Mouse (Mus musculus): ENCODE data around the gene Fancg. TPM values are rescaled to one million over a fixed set of nuclear protein-coding genes. Genes with fewer than 3 reads are reported as not detected.

Fancg gene
- polyA plus RNA-seq, 1 experiment from 2014 or later, result 5.2 TPM

GRCm38 (mm10) chr4:42957306-42957705, 53.0 kb downstream of the Fancg start:
- no peak for TF ChIP-seq CTCF (IDR thresholded peaks at IDR 0.05; ENCODE audit: low read depth)
- H3K9me3 ChIP-seq (ENCODE audit: control insufficient read depth), result no peaks in the 10 kb centered on the region
- no peak for ATAC-seq
- no peak overlapping the region for H3K4me2 ChIP-seq (replicated peaks; ENCODE audit: low read depth)
- H3K27ac ChIP-seq (ENCODE audit: low read depth, low read length), result no peak overlapping the region
- H3K36me3 ChIP-seq (ENCODE audit: control insufficient read depth, insufficient read depth), result peaks cover 21% of the 10 kb centered on the region
- no peaks in the 10 kb centered on the region for H3K4me1 ChIP-seq (replicated peaks; ENCODE audit: control insufficient read depth, insufficient read depth, low read length)
- WGBS, result 63% methylated on average over 11 of the region's 11 CpGs
- H3K9ac ChIP-seq (ENCODE audit: low read depth, low read length), result no peak overlapping the region
- no peak overlapping the region for H3K4me3 ChIP-seq (ENCODE audit: low read depth, low read length)
- H3K27me3 ChIP-seq (replicated peaks; ENCODE audit: control insufficient read depth, insufficient read depth, low read length), result no peaks in the 10 kb centered on the region

DNA sequence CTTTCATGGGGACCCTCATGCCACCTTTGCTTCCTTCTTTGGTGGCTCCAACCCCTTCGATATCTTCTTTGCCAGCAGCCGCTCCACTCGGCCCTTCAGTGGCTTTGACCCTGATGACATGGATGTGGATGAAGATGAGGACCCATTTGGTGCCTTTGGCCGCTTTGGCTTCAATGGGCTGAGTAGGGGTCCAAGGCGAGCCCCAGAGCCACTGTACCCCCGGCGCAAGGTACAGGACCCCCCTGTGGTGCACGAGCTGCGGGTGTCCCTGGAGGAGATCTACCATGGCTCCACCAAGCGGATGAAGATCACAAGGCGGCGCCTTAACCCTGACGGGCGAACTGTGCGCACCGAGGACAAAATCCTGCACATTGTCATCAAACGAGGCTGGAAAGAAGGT, 53.7 kb downstream of the Fancg start:
- Histone ChIP-seq H3K4me3 (ENCODE audit: low read depth, low read length) (no peak overlapping the region), H3K4me1 (replicated peaks; ENCODE audit: control insufficient read depth, insufficient read depth, low read length) (0 out of 2 replicates have a peak, but pooled peaks cover under 1% of the 10 kb centered on the region), H3K27ac (ENCODE audit: low read depth, low read length) (no peak overlapping the region), H3K9me3 (ENCODE audit: control insufficient read depth) (no peaks in the 10 kb centered on the region), H3K36me3 (ENCODE audit: control insufficient read depth, insufficient read depth) (peaks cover 21% of the 10 kb centered on the region), H3K4me2 (replicated peaks; ENCODE audit: low read depth) (no peak overlapping the region), H3K27me3 (replicated peaks; ENCODE audit: control insufficient read depth, insufficient read depth, low read length) (no peaks in the 10 kb centered on the region), H3K9ac (ENCODE audit: low read depth, low read length) (no peak overlapping the region)
- WGBS, result 95% methylated on average over 17 of the region's 17 CpGs
- no peak for TF ChIP-seq CTCF (IDR thresholded peaks at IDR 0.05; ENCODE audit: low read depth)
- no peak for ATAC-seq

DNA sequence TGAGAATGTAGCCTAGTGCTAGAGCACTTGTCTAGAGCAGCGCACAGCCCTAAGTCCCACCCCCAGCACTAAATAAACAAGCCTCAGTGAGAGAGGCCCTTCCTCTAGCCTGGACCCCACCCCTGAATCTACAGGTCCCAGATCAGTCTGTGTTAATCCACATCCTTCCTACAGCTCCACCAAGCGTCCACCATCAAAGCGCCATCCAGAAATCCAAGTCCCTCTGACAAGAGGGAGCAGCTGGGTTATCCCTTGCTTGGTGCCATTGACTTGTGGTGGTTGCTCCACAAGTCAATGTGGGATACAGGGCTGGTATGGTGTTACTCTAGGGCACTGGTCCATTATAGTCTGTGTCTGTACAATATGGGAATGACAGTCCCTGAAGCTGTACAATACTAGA, 55.1 kb downstream of the Fancg start:
- no peak for TF ChIP-seq CTCF (IDR thresholded peaks at IDR 0.05; ENCODE audit: low read depth)
- peaks cover 21% of the 10 kb centered on the region for H3K36me3 ChIP-seq (ENCODE audit: control insufficient read depth, insufficient read depth)
- no peaks in the 10 kb centered on the region for H3K9me3 ChIP-seq (ENCODE audit: control insufficient read depth)
- H3K9ac ChIP-seq (ENCODE audit: low read depth, low read length), result no peak overlapping the region
- no peaks in the 10 kb centered on the region for H3K27me3 ChIP-seq (replicated peaks; ENCODE audit: control insufficient read depth, insufficient read depth, low read length)
- no peak overlapping the region for H3K27ac ChIP-seq (ENCODE audit: low read depth, low read length)
- WGBS, result 89% methylated on average over 3 of the region's 3 CpGs
- H3K4me2 ChIP-seq (replicated peaks; ENCODE audit: low read depth), result no peak overlapping the region
- no peak overlapping the region for H3K4me3 ChIP-seq (ENCODE audit: low read depth, low read length)
- 0 out of 2 replicates have a peak, but pooled peaks cover 5% of the 10 kb centered on the region for H3K4me1 ChIP-seq (replicated peaks; ENCODE audit: control insufficient read depth, insufficient read depth, low read length)
- no peak for ATAC-seq

- Histone ChIP-seq H3K4me3 (ENCODE audit: low read depth, low read length) (no peak overlapping the region), H3K4me1 (replicated peaks; ENCODE audit: control insufficient read depth, insufficient read depth, low read length) (peaks cover 6% of the 10 kb centered on the region; the same call in 1 of the 2 replicates), H3K9ac (ENCODE audit: low read depth, low read length) (no peak overlapping the region; the same call in 1 of the 2 replicates), H3K27me3 (replicated peaks; ENCODE audit: control insufficient read depth, insufficient read depth, low read length) (no peaks in the 10 kb centered on the region), H3K36me3 (ENCODE audit: control insufficient read depth, insufficient read depth) (peaks cover 21% of the 10 kb centered on the region), H3K4me2 (replicated peaks; ENCODE audit: low read depth) (no peak overlapping the region), H3K9me3 (ENCODE audit: control insufficient read depth) (no peaks in the 10 kb centered on the region), H3K27ac (ENCODE audit: low read depth, low read length) (no peak overlapping the region; the same call in 1 of the 2 replicates)
- ATAC-seq, result no peak
- 15% methylated on average over 10 of the region's 10 CpGs for whole genome bisulfite sequencing
- peak; percentile 94 for TF ChIP-seq CTCF (IDR thresholded peaks at IDR 0.05; ENCODE audit: low read depth)
These were observed 56.0 kb downstream of the Fancg start for GRCm38 (mm10) chr4:42954297-42954696.

- H3K4me1 ChIP-seq (replicated peaks; ENCODE audit: control insufficient read depth, insufficient read depth, low read length), result peaks cover 8% of the 10 kb centered on the region; the same call in 1 of the 2 replicates
- no peak for ATAC-seq
- H3K27me3 ChIP-seq (replicated peaks; ENCODE audit: control insufficient read depth, insufficient read depth, low read length), result no peaks in the 10 kb centered on the region
- H3K9ac ChIP-seq (ENCODE audit: low read depth, low read length), result no peak overlapping the region
- H3K36me3 ChIP-seq (ENCODE audit: control insufficient read depth, insufficient read depth), result peaks cover 21% of the 10 kb centered on the region
- no peaks in the 10 kb centered on the region for H3K9me3 ChIP-seq (ENCODE audit: control insufficient read depth)
- H3K4me2 ChIP-seq (replicated peaks; ENCODE audit: low read depth), result no peak overlapping the region
- TF ChIP-seq CTCF (IDR thresholded peaks at IDR 0.05; ENCODE audit: low read depth), result no peak
- 54% methylated on average over 9 of the region's 10 CpGs for WGBS
- no peak overlapping the region for H3K4me3 ChIP-seq (ENCODE audit: low read depth, low read length)
- no peak overlapping the region for H3K27ac ChIP-seq (ENCODE audit: low read depth, low read length)
These were observed 56.7 kb downstream of the Fancg start for GRCm38 (mm10) chr4:42953435-42954094.

GRCm38 (mm10) chr4:42952563-42952962, 57.7 kb downstream of the Fancg start:
- Histone ChIP-seq H3K4me1 (replicated peaks; ENCODE audit: control insufficient read depth, insufficient read depth, low read length) (peaks cover 8% of the 10 kb centered on the region; the same call in 1 of the 2 replicates), H3K27ac (ENCODE audit: low read depth, low read length) (peak overlapping the region; percentile 64), H3K4me2 (replicated peaks; ENCODE audit: low read depth) (no peak overlapping the region), H3K4me3 (ENCODE audit: low read depth, low read length) (no peak overlapping the region), H3K36me3 (ENCODE audit: control insufficient read depth, insufficient read depth) (peaks cover 13% of the 10 kb centered on the region), H3K9me3 (ENCODE audit: control insufficient read depth) (no peaks in the 10 kb centered on the region), H3K9ac (ENCODE audit: low read depth, low read length) (no peak overlapping the region), H3K27me3 (replicated peaks; ENCODE audit: control insufficient read depth, insufficient read depth, low read length) (0 out of 2 replicates have a peak, but pooled peaks cover 4% of the 10 kb centered on the region)
- no peak for ATAC-seq
- 81% methylated on average over 7 of the region's 7 CpGs for WGBS
- no peak for TF ChIP-seq CTCF (IDR thresholded peaks at IDR 0.05; ENCODE audit: low read depth)

Other genes starting within 250 kb of the Fancg start
- 70.3 and 73.7 TPM in 2 replicates for gene Ccl21a, start 236.5 kb downstream of the Fancg start, polyA plus RNA-seq (2015; fragmentation: Nextera tagmentation; extraction: Ambion mirVana)
- not detected in 2 replicates for gene Fam205a1, start 156.6 kb downstream of the Fancg start, polyA plus RNA-seq (2015; fragmentation: Nextera tagmentation; extraction: Ambion mirVana)
- gene Gm12394, start 153.7 kb downstream of the Fancg start, polyA plus RNA-seq (2015; fragmentation: Nextera tagmentation; extraction: Ambion mirVana), result 0.05 and 0.12 TPM in 2 replicates
- 0.16 TPM in 1 of 2 replicates, not detected in the other for gene Fam205c, start 136.3 kb downstream of the Fancg start, polyA plus RNA-seq (2015; fragmentation: Nextera tagmentation; extraction: Ambion mirVana)
- 0.73 and 1.0 TPM in 2 replicates for gene Phf24, start 93.8 kb downstream of the Fancg start, polyA plus RNA-seq (2015; fragmentation: Nextera tagmentation; extraction: Ambion mirVana)
- gene Dnajb5, start 60.7 kb downstream of the Fancg start, polyA plus RNA-seq (2015; fragmentation: Nextera tagmentation; extraction: Ambion mirVana), result 7.5 and 8.8 TPM in 2 replicates
- 0.43 TPM in 1 of 2 replicates, not detected in the other for gene 1700022I11Rik, start 40.9 kb downstream of the Fancg start, polyA plus RNA-seq (2015; fragmentation: Nextera tagmentation; extraction: Ambion mirVana)
- gene Vcp, start 10.0 kb downstream of the Fancg start, polyA plus RNA-seq (2015; fragmentation: Nextera tagmentation; extraction: Ambion mirVana), result 205 and 207 TPM in 2 replicates
- gene Pigo, start 15.3 kb upstream of the Fancg start, polyA plus RNA-seq (2015; fragmentation: Nextera tagmentation; extraction: Ambion mirVana), result 14.3 and 15.4 TPM in 2 replicates
- gene Stoml2, start 21.2 kb upstream of the Fancg start, polyA plus RNA-seq (2015; fragmentation: Nextera tagmentation; extraction: Ambion mirVana), result 119 and 120 TPM in 2 replicates
- 5.9 and 6.3 TPM in 2 replicates for gene Fam214b, start 35.7 kb upstream of the Fancg start, polyA plus RNA-seq (2015; fragmentation: Nextera tagmentation; extraction: Ambion mirVana)
- gene Unc13b, start 48.4 kb upstream of the Fancg start, polyA plus RNA-seq (2015; fragmentation: Nextera tagmentation; extraction: Ambion mirVana), result 1.5 TPM in 2 replicates

Measured in intestine, postnatal 0 days (tissue).